22 mouse cellular contexts compared by ENCODE assay signal in the genomic region with DNA sequence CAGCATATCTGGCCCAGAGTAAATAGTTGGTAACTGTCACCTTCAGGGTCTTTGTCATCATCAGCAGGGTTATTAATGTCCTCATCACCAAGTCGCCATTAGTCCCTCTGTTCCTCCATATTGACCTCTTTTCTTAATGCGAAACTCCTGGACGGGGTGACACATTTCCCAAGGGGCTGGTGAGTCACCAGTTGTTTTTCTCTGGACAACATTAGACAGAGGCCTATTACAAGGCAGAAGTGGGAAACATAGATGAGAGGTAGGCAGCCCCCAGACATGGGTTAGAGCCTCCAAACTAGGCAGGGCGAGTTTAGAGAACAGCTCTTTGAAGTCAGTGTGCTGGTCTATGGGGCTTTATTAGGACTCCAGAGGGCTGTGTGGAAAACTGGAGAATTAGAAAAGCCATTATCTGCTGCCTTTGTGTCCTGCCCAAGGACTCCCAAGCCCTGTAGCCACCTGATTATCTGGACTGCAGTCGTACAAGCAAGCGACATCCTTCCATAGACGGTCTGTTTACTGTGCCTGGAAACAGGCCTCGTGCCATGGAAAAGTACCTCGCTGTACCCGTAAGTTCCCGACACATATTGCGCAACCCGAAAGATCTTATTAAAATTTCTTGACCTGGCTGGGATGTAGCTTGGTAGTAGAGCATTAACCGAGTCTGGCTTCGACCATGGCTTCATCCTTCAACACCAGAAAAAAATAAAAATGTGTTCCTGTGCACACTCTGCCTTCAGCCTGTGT.
DNase-seq lines count a peak whose midpoint lies in the region.
"Had no signal": no experiment of that assay in that cellular context is flagged by ENCODE, and none has a peak within 500 bp of the region (broad histone marks: within the 10 kb centered on the region; RNA-seq: fewer than 3 reads in every experiment).

No protein-coding gene starts in this region.

- H3K4me1 ChIP-seq in brown adipose tissue, adult 24 weeks (ENCODE audit: control insufficient read depth, insufficient read depth, insufficient read length, low read length) = peaks cover 23% of the 10 kb centered on the region
- H3K4me1 ChIP-seq: heart, embryonic 10.5 days; hindbrain, embryonic 13.5 days; limb, embryonic 10.5 days; liver, embryonic 15.5 days; megakaryocyte, embryonic 14.5 days; neural tube, embryonic 15.5 days had no signal

- DNase-seq in gastrocnemius, adult 18-20 months (ENCODE audit: low spot score) = peak; percentile 87
- no peak for DNase-seq in gastrocnemius, postnatal 14 days
- DNase-seq in kidney, adult 18-20 months = peak; percentile 80
- no peak for DNase-seq in kidney, postnatal 10 days
- DNase-seq in 3T3-L1 (ENCODE audit: low read depth, low spot score) = peak; percentile 86
- no peak for DNase-seq in Muller cell, postnatal 12 days (ENCODE audit: inconsistent ontology term)
- DNase-seq in spleen, postnatal 10 days (ENCODE audit: low spot score in 2 of 2) = no peak
- DNase-seq: B cell, adult 2 months; cerebellum, postnatal 10 days; forebrain, postnatal 0 days; layer of hippocampus, postnatal 36 days; retina, postnatal 1 day; spleen, adult 18-20 months had no signal

- no peak overlapping the region for H3K4me3 ChIP-seq in brown adipose tissue, adult 24 weeks (ENCODE audit: insufficient read depth, low read depth, low read length)
- H3K4me3 ChIP-seq: erythroblast, embryonic 14.5 days; heart, embryonic 10.5 days; hindbrain, embryonic 13.5 days; limb, embryonic 10.5 days; liver, embryonic 15.5 days; megakaryocyte, embryonic 14.5 days; neural tube, embryonic 15.5 days had no signal

- H3K27ac ChIP-seq in brown adipose tissue, adult 24 weeks (replicated peaks; ENCODE audit: low read depth, low read length) = peak overlapping the region; percentile 92
- H3K27ac ChIP-seq: heart, embryonic 10.5 days; hindbrain, embryonic 13.5 days; kidney, postnatal 0 days; limb, embryonic 10.5 days; liver, embryonic 15.5 days; neural tube, embryonic 15.5 days had no signal

- intact Hi-C loops in gastrocnemius, postnatal 14 days (cut with DNase I; ENCODE audit: low total_unique reads) = no loop called here

Comparison
In these comparisons a context has a peak if more than half of its experiments do, and no peak if none do; other contexts are left out.
1. DNase-seq: peak in gastrocnemius, adult 18-20 months (single experiment), kidney, adult 18-20 months (single experiment) and 3T3-L1 (single experiment); none in gastrocnemius, postnatal 14 days (single experiment), kidney, postnatal 10 days (single experiment), Muller cell, postnatal 12 days (single experiment) and spleen, postnatal 10 days (0 of 2).